Mouse (Mus musculus) adrenal gland, postnatal 10 days (tissue): ENCODE measurements at regions not wholly inside any gene's neighbourhood (a gene's known extent, or its start where the extent isn't known, plus 50 kb on each side); places are given as distances from the start of the nearest gene placed in this dataset.

Source experiments
- DNase-seq: peaks from one replicate; pipeline ENCODE4 v3.0.0; 2021; ENCODE audit warnings: mixed read lengths

DNA sequence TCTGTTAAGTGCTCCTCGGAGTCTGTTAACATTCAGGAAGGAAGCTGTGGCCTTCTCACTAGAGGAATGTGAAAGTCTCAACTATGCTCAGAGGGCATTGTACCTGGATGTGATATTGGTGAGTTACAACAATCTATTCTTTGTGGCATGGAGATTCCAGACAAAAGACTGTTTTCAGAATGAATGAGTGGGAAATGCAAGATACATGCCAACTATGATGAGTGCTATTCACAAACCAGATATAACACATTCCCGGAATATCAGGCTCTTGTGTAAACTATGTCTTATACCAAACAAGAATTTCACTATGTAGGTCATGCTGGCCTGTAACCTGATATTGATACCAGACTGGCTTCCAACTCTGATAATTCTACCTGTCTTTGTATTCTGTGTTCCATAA, 279.4 kb upstream of the Cypt12 start:
- no peak for DNase-seq
